Mouse (Mus musculus): ENCODE measurements around the gene Jdp2.

DNA sequence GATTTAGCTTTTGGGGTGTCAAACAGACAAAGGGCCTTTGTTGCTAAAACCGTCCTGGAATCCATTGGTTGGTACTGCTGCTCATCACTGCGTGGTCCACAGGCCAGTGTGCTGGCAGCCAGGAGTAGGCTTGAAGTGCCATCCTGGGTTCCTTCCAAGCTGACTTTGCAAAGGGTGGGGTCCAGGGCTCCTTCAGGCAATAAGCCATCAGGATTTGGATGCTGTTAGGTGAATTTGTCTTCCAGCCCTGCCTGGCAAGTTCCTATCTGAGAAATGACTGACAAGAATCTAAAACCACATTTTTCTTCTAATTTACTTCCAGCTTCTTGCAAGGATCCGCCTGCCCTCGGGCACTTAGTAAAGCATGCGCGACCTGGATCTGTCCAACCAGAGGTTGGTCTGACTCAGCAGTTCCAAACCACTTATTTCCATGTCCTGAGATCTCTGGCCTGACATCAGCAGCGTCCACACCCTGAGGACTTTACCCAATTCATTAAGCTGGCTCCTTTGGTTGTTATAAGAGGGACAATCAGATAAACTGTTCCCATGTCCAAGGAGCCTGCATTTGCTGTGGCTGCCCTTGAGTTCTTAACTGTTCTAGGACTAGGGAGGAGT, 20.6 kb downstream of the Jdp2 start:
- TF ChIP-seq CTCF (IDR thresholded peaks at IDR 0.05; ENCODE audit: extremely low read depth, insufficient read depth, insufficient read length, insufficient replicate concordance) (no peak), POLR2A (IDR thresholded peaks at IDR 0.05; ENCODE audit: low read depth, low read length) (no peak)

All from spleen, adult 2 months (tissue).